Mouse (Mus musculus): ENCODE results near the gene Grk2. TPM values are rescaled to one million over a fixed set of nuclear protein-coding genes. Genes with fewer than 3 reads are reported as not detected.
A peak's percentile ranks its signal among the peaks of the same experiment; 100 is the strongest.

Grk2 gene
- polyA plus RNA-seq, 1 experiment: 226 TPM

- no peak for TF ChIP-seq POLR2A (IDR thresholded peaks at IDR 0.05; ENCODE audit: borderline replicate concordance, insufficient read depth, low read length)
- no peak for TF ChIP-seq CTCF (IDR thresholded peaks at IDR 0.05; ENCODE audit: borderline replicate concordance, insufficient read depth, low read depth, low read length)
- no peak for DNase-seq
- Histone ChIP-seq H3K4me1 (ENCODE audit: control insufficient read depth, insufficient read depth, low read length) (peaks cover 9% of the 10 kb centered on the region; the same call in 1 of the 2 replicates), H3K27ac (ENCODE audit: insufficient read depth, low read length) (no peak overlapping the region), H3K4me3 (replicated peaks; ENCODE audit: insufficient read depth, low read depth, low read length) (no peak overlapping the region), H3K27me3 (ENCODE audit: control insufficient read depth, insufficient read depth, low read length) (no peaks in the 10 kb centered on the region)
- WGBS: 90% methylated on average over 2 of the region's 2 CpGs
Observed at GRCm38 (mm10) chr19:4330603-4331002, 24.6 kb upstream of the Grk2 start.

DNA sequence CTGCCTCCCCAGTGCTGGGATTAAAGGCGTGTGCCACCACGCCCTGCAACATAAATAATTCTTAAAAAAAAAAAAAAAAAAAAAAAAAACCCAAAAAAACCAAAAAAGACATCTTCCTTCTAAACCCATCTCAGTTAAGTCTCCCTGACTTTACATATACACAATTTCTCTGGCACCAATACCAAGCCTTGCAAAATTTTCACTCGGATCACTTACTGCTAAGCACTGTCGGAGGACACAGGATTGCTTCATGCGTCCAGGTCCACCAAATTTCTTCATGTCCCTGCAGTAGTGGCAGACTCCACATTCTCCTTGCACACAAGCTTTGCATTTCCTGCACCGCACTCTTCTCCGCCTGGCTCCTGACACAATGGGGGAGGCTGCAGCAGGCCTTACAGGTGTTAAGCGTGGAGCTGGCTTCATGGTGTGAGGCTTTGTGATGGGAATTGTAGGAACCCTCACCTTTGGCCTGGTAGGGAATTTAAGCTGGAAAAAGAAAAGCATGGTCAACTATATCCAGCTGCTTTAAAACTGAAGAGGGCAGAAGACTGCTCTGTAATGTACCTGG is 22.8 kb upstream of the Grk2 start:
- no peak overlapping the region for H3K27ac ChIP-seq (ENCODE audit: insufficient read depth, low read length)
- 92% methylated on average over 8 of the region's 8 CpGs for WGBS
- no peak for DNase-seq
- TF ChIP-seq CTCF (IDR thresholded peaks at IDR 0.05; ENCODE audit: borderline replicate concordance, insufficient read depth, low read depth, low read length) (no peak), POLR2A (IDR thresholded peaks at IDR 0.05; ENCODE audit: borderline replicate concordance, insufficient read depth, low read length) (no peak)
- peaks cover 3% of the 10 kb centered on the region; the same call in 1 of the 2 replicates for H3K4me1 ChIP-seq (ENCODE audit: control insufficient read depth, insufficient read depth, low read length)
- no peaks in the 10 kb centered on the region for H3K27me3 ChIP-seq (ENCODE audit: control insufficient read depth, insufficient read depth, low read length)
- no peak overlapping the region for H3K4me3 ChIP-seq (replicated peaks; ENCODE audit: insufficient read depth, low read depth, low read length)

DNA sequence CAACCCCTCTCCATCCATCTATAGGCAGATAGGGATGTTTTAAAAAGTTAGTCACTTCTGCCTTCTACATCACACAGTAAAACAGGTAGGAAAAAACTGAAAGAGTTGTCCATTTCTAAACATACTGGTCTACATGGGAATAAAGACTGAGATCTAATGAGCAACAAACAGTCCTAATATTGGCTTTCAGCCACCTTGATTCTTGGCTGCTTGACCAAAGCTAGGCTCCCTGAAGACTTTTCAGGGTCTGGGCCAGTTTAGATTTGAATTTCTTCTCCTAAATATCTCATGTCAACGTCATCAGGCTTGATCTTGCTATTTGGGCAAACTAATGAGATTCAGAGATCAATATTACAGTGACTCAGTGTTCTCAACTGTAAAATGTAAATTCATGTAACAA is 20.9 kb upstream of the Grk2 start:
- WGBS: 2% methylated on average over 1 of the region's 1 CpGs
- H3K27me3 ChIP-seq (ENCODE audit: control insufficient read depth, insufficient read depth, low read length): no peaks in the 10 kb centered on the region
- no peak for TF ChIP-seq POLR2A (IDR thresholded peaks at IDR 0.05; ENCODE audit: borderline replicate concordance, insufficient read depth, low read length)
- TF ChIP-seq CTCF (IDR thresholded peaks at IDR 0.05; ENCODE audit: borderline replicate concordance, insufficient read depth, low read depth, low read length): no peak
- DNase-seq: peak; percentile 55 to 70
- H3K27ac ChIP-seq (ENCODE audit: insufficient read depth, low read length): no peak overlapping the region
- H3K4me3 ChIP-seq (replicated peaks; ENCODE audit: insufficient read depth, low read depth, low read length): no peak overlapping the region
- H3K4me1 ChIP-seq (ENCODE audit: control insufficient read depth, insufficient read depth, low read length): peaks cover 4% of the 10 kb centered on the region; the same call in 1 of the 2 replicates

DNA sequence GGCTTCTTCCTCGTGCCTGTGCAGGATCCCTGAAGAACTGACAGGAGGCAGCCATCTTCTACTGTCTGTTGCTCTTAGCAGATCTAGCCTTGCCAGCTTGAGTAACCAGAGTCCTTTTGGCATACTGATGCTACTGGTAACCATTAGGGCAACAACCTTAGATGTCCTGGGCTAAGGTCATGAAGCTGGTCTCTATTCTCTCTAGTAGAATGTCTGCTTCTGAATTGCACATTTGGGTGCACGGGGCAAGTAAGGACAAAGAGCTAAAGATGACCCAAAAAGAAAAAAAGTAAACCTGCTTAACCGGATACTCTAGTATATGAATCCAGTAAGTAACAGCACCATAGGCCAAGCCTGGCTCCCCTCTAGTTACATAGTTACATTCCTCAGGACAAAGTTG is 20.1 kb upstream of the Grk2 start:
- no peaks in the 10 kb centered on the region for H3K27me3 ChIP-seq (ENCODE audit: control insufficient read depth, insufficient read depth, low read length)
- no peak overlapping the region for H3K27ac ChIP-seq (ENCODE audit: insufficient read depth, low read length)
- 77% methylated on average over 3 of the region's 3 CpGs for WGBS
- no peak overlapping the region for H3K4me3 ChIP-seq (replicated peaks; ENCODE audit: insufficient read depth, low read depth, low read length)
- H3K4me1 ChIP-seq (ENCODE audit: control insufficient read depth, insufficient read depth, low read length): peaks cover 2% of the 10 kb centered on the region; the same call in 1 of the 2 replicates
- no peak for DNase-seq
- TF ChIP-seq POLR2A (IDR thresholded peaks at IDR 0.05; ENCODE audit: borderline replicate concordance, insufficient read depth, low read length) (no peak), CTCF (IDR thresholded peaks at IDR 0.05; ENCODE audit: borderline replicate concordance, insufficient read depth, low read depth, low read length) (no peak)

GRCm38 (mm10) chr19:4322134-4322533 is 16.1 kb upstream of the Grk2 start:
- no peak overlapping the region for H3K27ac ChIP-seq (ENCODE audit: insufficient read depth, low read length)
- no peak overlapping the region for H3K4me3 ChIP-seq (replicated peaks; ENCODE audit: insufficient read depth, low read depth, low read length)
- DNase-seq: no peak
- no peaks in the 10 kb centered on the region for H3K27me3 ChIP-seq (ENCODE audit: control insufficient read depth, insufficient read depth, low read length)
- WGBS: 86% methylated on average over 3 of the region's 3 CpGs
- H3K4me1 ChIP-seq (ENCODE audit: control insufficient read depth, insufficient read depth, low read length): peaks cover 18% of the 10 kb centered on the region
- no peak for TF ChIP-seq CTCF (IDR thresholded peaks at IDR 0.05; ENCODE audit: borderline replicate concordance, insufficient read depth, low read depth, low read length)
- TF ChIP-seq POLR2A (IDR thresholded peaks at IDR 0.05; ENCODE audit: borderline replicate concordance, insufficient read depth, low read length): no peak

GRCm38 (mm10) chr19:4321622-4322021 is 15.6 kb upstream of the Grk2 start:
- Histone ChIP-seq H3K4me3 (replicated peaks; ENCODE audit: insufficient read depth, low read depth, low read length) (no peak overlapping the region), H3K27ac (ENCODE audit: insufficient read depth, low read length) (no peak overlapping the region), H3K4me1 (ENCODE audit: control insufficient read depth, insufficient read depth, low read length) (peaks cover 22% of the 10 kb centered on the region), H3K27me3 (ENCODE audit: control insufficient read depth, insufficient read depth, low read length) (no peaks in the 10 kb centered on the region)
- WGBS: 86% methylated on average over 1 of the region's 1 CpGs
- TF ChIP-seq POLR2A (IDR thresholded peaks at IDR 0.05; ENCODE audit: borderline replicate concordance, insufficient read depth, low read length): no peak
- no peak for TF ChIP-seq CTCF (IDR thresholded peaks at IDR 0.05; ENCODE audit: borderline replicate concordance, insufficient read depth, low read depth, low read length)
- peak; percentile 36 to 52 for DNase-seq

GRCm38 (mm10) chr19:4319272-4319671 is 13.2 kb upstream of the Grk2 start:
- TF ChIP-seq POLR2A (IDR thresholded peaks at IDR 0.05; ENCODE audit: borderline replicate concordance, insufficient read depth, low read length) (no peak), CTCF (IDR thresholded peaks at IDR 0.05; ENCODE audit: borderline replicate concordance, insufficient read depth, low read depth, low read length) (no peak)
- peaks cover 32% of the 10 kb centered on the region for H3K4me1 ChIP-seq (ENCODE audit: control insufficient read depth, insufficient read depth, low read length)
- WGBS: 44% methylated on average over 4 of the region's 4 CpGs
- no peak overlapping the region for H3K4me3 ChIP-seq (replicated peaks; ENCODE audit: insufficient read depth, low read depth, low read length)
- DNase-seq: peak; percentile 63 to 76
- H3K27me3 ChIP-seq (ENCODE audit: control insufficient read depth, insufficient read depth, low read length): no peaks in the 10 kb centered on the region
- H3K27ac ChIP-seq (ENCODE audit: insufficient read depth, low read length): peak overlapping the region; percentile 43

DNA sequence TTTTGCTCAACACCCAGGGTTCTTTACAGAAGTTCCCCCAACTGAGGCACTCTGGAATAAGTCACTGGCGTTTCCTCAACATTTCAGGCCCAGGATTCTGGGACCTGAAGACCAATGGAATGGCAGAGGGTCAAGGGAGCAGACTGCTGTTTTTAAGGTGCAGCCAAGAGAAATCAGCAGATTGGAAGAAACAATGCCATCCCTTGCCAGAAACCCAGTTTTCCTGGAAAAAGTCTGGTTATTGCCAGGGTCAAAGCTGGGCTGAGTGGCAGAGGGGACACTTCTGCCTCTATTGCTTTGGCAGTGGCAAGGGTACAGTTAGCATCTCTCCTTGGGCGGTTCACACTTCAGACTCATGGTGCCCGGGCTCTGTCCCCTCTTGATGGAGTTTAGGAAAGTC is 11.2 kb upstream of the Grk2 start:
- Histone ChIP-seq H3K27me3 (ENCODE audit: control insufficient read depth, insufficient read depth, low read length) (no peaks in the 10 kb centered on the region), H3K4me1 (ENCODE audit: control insufficient read depth, insufficient read depth, low read length) (peaks cover 32% of the 10 kb centered on the region), H3K4me3 (replicated peaks; ENCODE audit: insufficient read depth, low read depth, low read length) (no peak overlapping the region), H3K27ac (ENCODE audit: insufficient read depth, low read length) (no peak overlapping the region)
- no peak for TF ChIP-seq CTCF (IDR thresholded peaks at IDR 0.05; ENCODE audit: borderline replicate concordance, insufficient read depth, low read depth, low read length)
- WGBS: 44% methylated on average over 3 of the region's 3 CpGs
- DNase-seq: no peak

All from cerebellum, adult 2 months (tissue).